10 mouse cellular contexts compared by ENCODE assay signal in genomic region chrX:58019257-58019953, GRCm38 (mm10). TPM values are rescaled to one million over a fixed set of nuclear protein-coding genes. Genes with fewer than 3 reads are reported as not detected.
DNase-seq lines count a peak whose midpoint lies in the region; ATAC-seq lines count a peak whose summit lies in the region.
"Had no signal": no experiment of that assay in that cellular context is flagged by ENCODE, and none has a peak within 500 bp of the region (broad histone marks: within the 10 kb centered on the region; RNA-seq: fewer than 3 reads in every experiment).

No protein-coding gene starts in this region.

- DNase-seq in kidney, postnatal 10 days = peak; percentile 14
- DNase-seq in kidney, postnatal 36 days = no peak
- DNase-seq in embryonic facial prominence, embryonic 14.5 days (ENCODE audit: low spot score) = peak; percentile 45
- DNase-seq in gastrocnemius, postnatal 4 days (ENCODE audit: low spot score in 2 of 2) = no peak
- DNase-seq: kidney, postnatal 14 days; thymus, postnatal 14 days had no signal

- H3K9ac ChIP-seq in embryonic facial prominence, embryonic 14.5 days (ENCODE audit: low read depth, low read length) = no peak overlapping the region
- H3K9ac ChIP-seq in hindbrain, embryonic 12.5 days = 0 out of 2 replicates have a peak overlapping the region, but pooled peaks have one; percentile 38
- no peak overlapping the region for H3K9ac ChIP-seq in neural tube, embryonic 12.5 days

- peaks cover 92% of the 10 kb centered on the region for H3K27me3 ChIP-seq in embryonic facial prominence, embryonic 14.5 days (replicated peaks; ENCODE audit: control insufficient read depth, insufficient read depth, low read length)
- peaks cover 62% of the 10 kb centered on the region for H3K27me3 ChIP-seq in hindbrain, embryonic 12.5 days
- H3K27me3 ChIP-seq in neural tube, embryonic 12.5 days (replicated peaks) = peaks cover 20% of the 10 kb centered on the region

- peak overlapping the region; percentile 11; the same call in 1 of the 2 replicates for H3K4me3 ChIP-seq in embryonic facial prominence, embryonic 14.5 days (ENCODE audit: low read depth, low read length)
- H3K4me3 ChIP-seq in hindbrain, embryonic 12.5 days = peak overlapping the region; percentile 25
- peak overlapping the region; percentile 15; the same call in 1 of the 2 replicates for H3K4me3 ChIP-seq in neural tube, embryonic 12.5 days

- no peaks in the 10 kb centered on the region for H3K36me3 ChIP-seq in embryonic facial prominence, embryonic 14.5 days (ENCODE audit: control insufficient read depth, insufficient read depth, low read length)
- H3K36me3 ChIP-seq in hindbrain, embryonic 12.5 days = no peaks in the 10 kb centered on the region
- H3K36me3 ChIP-seq in neural tube, embryonic 12.5 days = no peaks in the 10 kb centered on the region

- peak overlapping the region; percentile 36 for H3K4me2 ChIP-seq in embryonic facial prominence, embryonic 14.5 days (ENCODE audit: low read depth, low read length)
- H3K4me2 ChIP-seq in hindbrain, embryonic 12.5 days (replicated peaks) = peak overlapping the region; percentile 40
- H3K4me2 ChIP-seq in neural tube, embryonic 12.5 days (replicated peaks) = peak overlapping the region; percentile 51

- no peak for ATAC-seq in embryonic facial prominence, embryonic 14.5 days (ENCODE audit: low read depth)
- peak; percentile 73; the same call in 1 of the 2 replicates for ATAC-seq in hindbrain, embryonic 12.5 days (ENCODE audit: low FRiP score)
- ATAC-seq in neural tube, embryonic 12.5 days (ENCODE audit: low FRiP score, low read depth) = peak; percentile 67
- no peak for ATAC-seq in inflammation-experienced regulatory T-cells, adult 6 months

- 20% methylated on average over 30 of the region's 33 CpGs for WGBS in embryonic facial prominence, embryonic 14.5 days
- 23% methylated on average over 32 of the region's 33 CpGs for WGBS in hindbrain, embryonic 12.5 days
- WGBS in neural tube, embryonic 12.5 days = 19% methylated on average over 33 of the region's 33 CpGs

- no peak overlapping the region for H3K27ac ChIP-seq in embryonic facial prominence, embryonic 14.5 days (replicated peaks; ENCODE audit: low read depth, low read length)
- peak overlapping the region; percentile 40 for H3K27ac ChIP-seq in hindbrain, embryonic 12.5 days
- no peak overlapping the region for H3K27ac ChIP-seq in neural tube, embryonic 12.5 days

- no peaks in the 10 kb centered on the region for H3K9me3 ChIP-seq in embryonic facial prominence, embryonic 14.5 days (ENCODE audit: control insufficient read depth, low read length)
- H3K9me3 ChIP-seq in hindbrain, embryonic 12.5 days (replicated peaks) = no peaks in the 10 kb centered on the region
- no peaks in the 10 kb centered on the region for H3K9me3 ChIP-seq in neural tube, embryonic 12.5 days

- H3K4me1 ChIP-seq in embryonic facial prominence, embryonic 14.5 days (ENCODE audit: control insufficient read depth, insufficient read depth, low read length) = no peaks in the 10 kb centered on the region
- no peaks in the 10 kb centered on the region for H3K4me1 ChIP-seq in hindbrain, embryonic 12.5 days
- H3K4me1 ChIP-seq in neural tube, embryonic 12.5 days = no peaks in the 10 kb centered on the region

RNA-seq across cellular contexts. Expression of gene Zic3, which starts 3.1 kb away (rescaled TPM):
- 3.3 and 3.5 TPM in 2 replicates for polyA plus RNA-seq in embryonic facial prominence, embryonic 14.5 days (2014; fragmentation: Nextera tagmentation; extraction: Ambion mirVana)
- 27.5 and 31.5 TPM in 2 replicates for polyA plus RNA-seq in hindbrain, embryonic 12.5 days (2016; fragmentation: Nextera tagmentation; extraction: Ambion mirVana)
- polyA plus RNA-seq in neural tube, embryonic 12.5 days (2016; fragmentation: Nextera tagmentation; extraction: Ambion mirVana) = 13.4 and 18.3 TPM in 2 replicates
- polyA plus RNA-seq in inflammation-experienced regulatory T-cells, adult 6 months (2017; shearing (Covaris generic)) = not detected
- total RNA-seq in gastrocnemius, postnatal 4 days (2021) = not detected
- total RNA-seq: monocyte, adult 5-6 weeks had no signal

Comparison
In these comparisons a context has a peak if more than half of its experiments do, and no peak if none do; other contexts are left out.
1. DNase-seq: peak in kidney, postnatal 10 days (single experiment) and embryonic facial prominence, embryonic 14.5 days (single experiment); none in kidney, postnatal 36 days (0 of 2) and gastrocnemius, postnatal 4 days (0 of 2).
2. ATAC-seq: peak in hindbrain, embryonic 12.5 days (single experiment) and neural tube, embryonic 12.5 days (single experiment); none in embryonic facial prominence, embryonic 14.5 days (single experiment) and inflammation-experienced regulatory T-cells, adult 6 months (single experiment).
3. Peak in every context shown above with its lines, with median percentiles within 50 percentile points of each other: H3K4me2 ChIP-seq and H3K4me3 ChIP-seq.